Mouse (Mus musculus): ENCODE results near the gene Sf3b5.

- TF ChIP-seq CTCF (IDR thresholded peaks at IDR 0.05; ENCODE audit: borderline replicate concordance, insufficient read depth, low read length), result no peak
- no peak for TF ChIP-seq POLR2A (IDR thresholded peaks at IDR 0.05; ENCODE audit: low read depth, low read length)
These were observed 29.7 kb upstream of the Sf3b5 start for GRCm38 (mm10) chr10:12975461-12975860.
